Mouse (Mus musculus) neural tube, embryonic 14.5 days (tissue): Measurements from ENCODE around the gene Naa80. TPM values are rescaled to one million over a fixed set of nuclear protein-coding genes. Genes with fewer than 3 reads are reported as not detected.

Experiments used
- ATAC-seq: fragments of 200-750 bp; cut with Nextera tagmentation; 2 replicates; pipeline ENCODE4 v1.8.0; 2017; ENCODE audit warnings: low read depth, mild to moderate bottlenecking, moderate TSS enrichment, moderate library complexity
- H3K27ac ChIP-seq: fragments of 300-500 bp; sonication (generic); 2 replicates; pipeline ENCODE4 v1.5.1; 2014; ENCODE audit warnings: low read depth, mild to moderate bottlenecking, control low read depth, low read length, moderate library complexity, mixed read lengths
- H3K27me3 ChIP-seq: fragments of 300-500 bp; sonication (generic); 2 replicates; pipeline ENCODE4 v1.6.1; 2014; ENCODE audit warnings: low read length; ENCODE audit not compliant: control insufficient read depth, insufficient read depth
- H3K36me3 ChIP-seq: fragments of 300-500 bp; sonication (generic); 2 replicates; pipeline ENCODE4 v1.6.1; 2014; ENCODE audit warnings: low read length, mixed read lengths; ENCODE audit not compliant: control insufficient read depth, insufficient read depth
- H3K4me1 ChIP-seq: fragments of 300-500 bp; sonication (generic); 2 replicates; pipeline ENCODE4 v1.6.1; 2014; ENCODE audit warnings: low read length; ENCODE audit not compliant: control insufficient read depth, insufficient read depth
- H3K4me2 ChIP-seq: fragments of 300-500 bp; sonication (generic); 2 replicates; pipeline ENCODE4 v1.6.1; 2014; ENCODE audit warnings: mild to moderate bottlenecking, low read depth, low read length, control low read depth
- H3K4me3 ChIP-seq: fragments of 300-500 bp; sonication (generic); 2 replicates; pipeline ENCODE4 v1.5.1; 2014; ENCODE audit warnings: low read depth, low read length, control low read depth, mixed read lengths
- H3K9ac ChIP-seq: fragments of 300-500 bp; sonication (generic); replicated peaks from 2 replicates; pipeline ENCODE4 v1.6.1; 2014; ENCODE audit warnings: low read depth, mild to moderate bottlenecking, control low read depth, low read length, mixed read lengths
- H3K9me3 ChIP-seq: fragments of 300-500 bp; sonication (generic); 2 replicates; pipeline ENCODE4 v1.6.1; 2016; ENCODE audit warnings: low read length; ENCODE audit not compliant: control insufficient read depth
- WGBS: fragments of 180-500 bp; shearing (Covaris S2); extraction: QIAGEN DNeasy Blood & Tissue Kit; methylation state at CpG from one replicate; pipeline ENCODE4 v1.1.7; 2014; 5-methylcytosine and 5-hydroxymethylcytosine counted together
- polyA plus RNA-seq: library from polyadenylated mRNA; unstranded; fragments of >200 nt; fragmentation: Nextera tagmentation; extraction: Ambion mirVana; gene quantifications from 2 replicates; pipeline ENCODE4 v1.2.1, GENCODE M21; 2014

Gene Naa80
- polyA plus RNA-seq, 1 experiment from 2014 or later = 15.6 TPM

DNA sequence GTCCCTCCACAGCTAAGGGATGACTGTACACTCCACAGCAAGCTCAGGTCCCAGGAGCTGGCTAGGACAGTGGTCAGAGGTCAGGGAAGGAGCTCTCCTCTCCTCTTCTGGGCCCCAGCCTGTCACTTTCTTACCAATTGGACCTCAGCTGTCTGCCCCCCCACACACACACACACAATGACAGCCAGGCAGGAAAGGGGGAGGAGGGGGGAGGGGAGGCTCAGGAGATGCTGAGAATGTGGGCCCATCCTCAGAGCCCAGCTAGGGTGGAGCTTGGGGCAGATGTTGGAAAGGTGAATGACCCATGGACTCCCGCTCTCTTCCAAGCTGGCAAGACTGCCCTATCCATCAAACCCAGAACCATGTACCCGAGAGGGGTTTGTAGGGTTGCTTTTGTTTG, 28.3 kb downstream of the Naa80 start:
- no peak overlapping the region for H3K4me2 ChIP-seq
- no peaks in the 10 kb centered on the region for H3K9me3 ChIP-seq
- H3K9ac ChIP-seq = no peak overlapping the region
- H3K27me3 ChIP-seq = no peaks in the 10 kb centered on the region
- no peaks in the 10 kb centered on the region for H3K36me3 ChIP-seq
- H3K27ac ChIP-seq = no peak overlapping the region
- WGBS = 62% methylated on average over 2 of the region's 2 CpGs
- no peak overlapping the region for H3K4me3 ChIP-seq
- no peak for ATAC-seq
- peaks cover 21% of the 10 kb centered on the region for H3K4me1 ChIP-seq

DNA sequence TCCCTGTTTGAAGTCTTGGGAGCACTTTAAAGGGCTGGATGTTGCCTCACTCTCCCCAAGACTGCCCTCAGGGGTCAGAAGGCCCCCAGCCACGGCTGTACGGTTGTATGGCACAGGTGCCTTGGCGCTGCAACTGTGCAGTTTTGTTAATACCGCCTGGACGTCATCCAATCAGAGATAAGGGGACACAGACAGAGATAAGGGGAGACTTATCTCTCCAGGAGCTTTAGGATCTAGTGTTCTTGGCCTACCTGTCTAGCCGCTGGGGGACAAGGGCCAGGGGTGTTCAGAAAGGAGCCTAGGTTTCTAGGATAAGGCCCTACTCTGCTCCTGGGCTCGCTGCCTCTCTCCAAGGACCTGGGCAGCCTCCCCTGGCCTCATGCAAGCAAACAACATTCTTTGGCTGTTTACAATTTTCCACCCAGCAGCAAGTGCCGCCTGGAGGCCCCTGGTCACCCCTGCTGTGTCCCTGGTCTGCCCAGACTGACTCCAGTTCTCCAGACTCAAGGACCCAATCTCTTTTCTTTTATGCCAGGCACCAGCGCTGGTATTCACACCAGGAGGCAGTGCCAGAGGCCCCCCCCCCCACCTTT, 29.1 kb downstream of the Naa80 start:
- no peak overlapping the region for H3K4me2 ChIP-seq
- peaks cover 26% of the 10 kb centered on the region for H3K4me1 ChIP-seq
- WGBS = 54% methylated on average over 9 of the region's 9 CpGs
- no peaks in the 10 kb centered on the region for H3K9me3 ChIP-seq
- ATAC-seq = no peak
- H3K27me3 ChIP-seq = no peaks in the 10 kb centered on the region
- no peaks in the 10 kb centered on the region for H3K36me3 ChIP-seq
- no peak overlapping the region for H3K27ac ChIP-seq
- H3K4me3 ChIP-seq = no peak overlapping the region
- H3K9ac ChIP-seq = no peak overlapping the region

DNA sequence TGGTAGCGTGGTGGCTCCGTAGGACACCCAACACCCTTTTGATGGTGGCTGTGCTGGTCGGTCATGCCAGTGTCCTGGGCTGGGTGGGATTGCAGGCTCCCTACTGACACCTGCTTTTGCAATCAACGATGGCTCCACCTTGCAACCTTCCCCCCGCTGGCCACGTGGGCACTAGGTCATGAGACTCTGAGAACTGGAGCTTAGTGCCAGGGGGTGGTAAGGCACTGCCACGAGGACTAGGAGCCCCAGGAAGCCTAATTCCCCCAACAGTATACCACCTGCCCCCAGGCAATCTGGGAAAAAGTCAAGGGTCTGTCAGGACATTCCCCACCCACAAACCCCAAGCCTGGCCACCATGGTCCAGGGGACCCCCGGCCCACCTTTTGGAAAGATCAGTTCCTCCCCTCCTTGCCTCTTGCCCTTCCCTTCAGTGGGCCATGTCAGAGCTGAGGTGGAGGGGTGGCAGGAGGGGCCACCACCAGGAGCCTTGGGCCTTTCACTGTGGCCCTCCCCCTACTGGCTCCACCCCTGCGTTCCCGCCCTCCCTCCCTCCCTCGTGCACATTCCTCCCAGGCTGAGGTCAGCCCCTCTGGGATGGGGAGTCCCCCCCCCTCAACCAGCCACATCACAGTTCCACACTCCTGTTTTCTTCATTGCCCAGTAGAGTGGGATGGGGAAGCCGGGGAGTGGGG, 30.2 kb downstream of the Naa80 start, which contains the start of gene Sema3b:
Sema3b (minus strand) TSS at position 489 of the 692 bp plus-strand sequence.
- Histone ChIP-seq H3K4me3 (no peak within 1 kb of the TSS), H3K36me3 (no peaks in the 10 kb centered on the region; the same call in 1 of the 2 replicates), H3K27me3 (no peaks in the 10 kb centered on the region), H3K9me3 (no peaks in the 10 kb centered on the region), H3K4me2 (no peak within 1 kb of the TSS), H3K9ac (no peak within 1 kb of the TSS), H3K4me1 (peaks cover 32% of the 10 kb centered on the region), H3K27ac (no peak within 1 kb of the TSS)
- no peak for ATAC-seq
- WGBS = 43% methylated on average over 11 of the region's 12 CpGs

DNA sequence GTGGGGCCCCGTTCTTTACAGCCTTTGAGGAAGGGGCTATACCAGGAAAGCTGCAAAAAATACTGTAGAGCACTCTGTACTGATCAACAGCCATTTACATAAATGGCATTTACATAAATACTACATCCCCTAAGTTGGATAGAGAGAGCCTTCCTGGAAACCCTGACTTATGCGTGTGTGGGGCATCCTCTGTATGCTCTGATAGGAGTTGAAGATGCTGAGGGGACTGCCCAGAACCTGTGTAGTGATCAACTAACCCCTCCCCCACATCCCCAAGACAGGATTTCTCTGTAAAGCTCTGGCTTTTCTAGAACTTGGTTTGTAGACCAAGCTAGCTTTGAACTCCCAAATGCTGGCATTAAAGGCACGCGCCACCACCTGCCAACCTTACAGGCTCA, 30.7 kb downstream of the Naa80 start:
- no peak overlapping the region for H3K4me3 ChIP-seq
- WGBS = 77% methylated on average over 4 of the region's 4 CpGs

DNA sequence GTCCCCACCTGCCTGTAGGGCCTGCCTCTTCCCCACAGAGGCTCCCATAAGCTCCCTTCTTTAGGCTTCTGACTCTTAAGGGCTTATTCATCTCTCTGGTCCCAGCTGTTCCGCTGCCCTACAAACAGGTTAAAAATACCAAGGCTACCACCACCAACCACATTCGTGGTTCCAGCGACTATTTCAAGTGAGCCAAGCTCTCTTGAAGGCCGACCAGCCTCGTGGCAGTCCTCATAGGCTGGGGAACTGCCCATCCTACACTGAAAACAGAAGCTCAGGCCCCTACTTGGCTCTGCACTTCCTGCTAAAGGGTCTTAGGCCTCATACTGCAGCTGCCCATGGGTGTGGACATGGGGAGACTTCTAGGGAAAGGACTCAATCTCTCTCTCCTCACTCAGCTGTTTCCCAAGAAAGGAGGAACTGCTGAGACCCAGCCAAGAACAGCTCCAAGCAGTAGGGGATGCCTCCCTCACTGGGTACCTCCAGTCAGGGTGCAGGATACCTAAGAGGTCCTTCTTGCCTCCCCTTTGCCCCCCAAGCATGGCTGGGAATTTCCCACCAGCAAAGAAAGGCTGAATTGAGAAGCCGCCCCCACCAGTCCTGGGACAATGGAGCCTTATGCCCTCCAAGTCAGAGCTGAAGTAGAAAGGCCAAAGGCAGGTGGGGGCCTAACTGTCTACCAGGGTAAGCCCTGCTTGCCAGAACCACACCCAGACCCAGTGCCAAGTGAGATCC, 32.9 kb downstream of the Naa80 start:
- Histone ChIP-seq H3K4me1 (peaks cover 24% of the 10 kb centered on the region), H3K27me3 (no peaks in the 10 kb centered on the region), H3K9ac (peak overlapping the region; percentile 82), H3K27ac (peak overlapping the region; percentile 99), H3K36me3 (peaks cover 21% of the 10 kb centered on the region), H3K4me2 (peak overlapping the region; percentile 66), H3K9me3 (no peaks in the 10 kb centered on the region), H3K4me3 (peak overlapping the region; percentile 27)
- WGBS = 65% methylated on average over 6 of the region's 6 CpGs
- ATAC-seq = no peak

More for the DNA sequence above, 30.7 kb downstream of the Naa80 start:
- H3K27ac ChIP-seq = no peak overlapping the region
- H3K4me1 ChIP-seq = peaks cover 29% of the 10 kb centered on the region
- no peaks in the 10 kb centered on the region for H3K9me3 ChIP-seq
- no peaks in the 10 kb centered on the region for H3K27me3 ChIP-seq
- peaks cover 3% of the 10 kb centered on the region; the same call in 1 of the 2 replicates for H3K36me3 ChIP-seq
- no peak for ATAC-seq
- no peak overlapping the region for H3K9ac ChIP-seq
- no peak overlapping the region for H3K4me2 ChIP-seq

DNA sequence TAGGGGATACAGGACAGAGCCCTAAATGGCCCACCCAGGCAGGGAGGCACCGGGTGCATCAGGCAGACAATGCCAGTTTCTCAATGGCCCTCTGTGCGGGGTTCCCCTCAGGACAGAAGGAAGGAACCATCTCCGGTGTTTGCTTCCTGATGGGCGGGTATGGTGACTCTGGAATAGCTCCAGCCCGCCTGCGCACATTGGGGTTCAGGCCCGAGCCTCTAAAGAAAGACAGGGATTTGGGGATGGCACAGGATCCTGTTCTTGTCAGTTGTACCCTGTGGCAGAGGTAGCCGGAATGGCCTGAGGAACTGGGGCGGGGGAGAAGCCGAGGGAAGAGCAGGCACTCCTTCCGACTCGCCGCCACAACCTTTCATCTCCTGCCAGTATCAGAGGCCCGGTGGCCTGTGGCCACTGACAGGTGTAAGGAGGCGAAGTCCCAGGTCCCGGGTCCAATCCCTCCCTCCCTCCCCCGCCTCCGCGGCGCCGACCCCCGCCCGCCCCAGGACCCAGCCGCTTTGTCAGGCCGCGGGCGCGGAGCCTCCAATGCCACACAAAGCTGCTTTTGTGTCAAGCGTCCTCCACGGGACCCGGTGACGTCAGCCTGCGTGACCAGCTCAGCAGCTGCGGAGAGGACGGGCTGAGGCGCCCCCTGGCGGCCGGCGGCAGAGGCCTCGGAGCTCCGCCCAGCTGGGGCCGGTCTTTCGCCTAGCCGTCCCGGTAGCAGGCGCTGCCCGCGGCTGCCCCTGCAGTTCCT, 33.7 kb downstream of the Naa80 start:
- Histone ChIP-seq H3K27ac (peak overlapping the region; percentile 99), H3K4me2 (peak overlapping the region; percentile 66), H3K9me3 (no peaks in the 10 kb centered on the region), H3K36me3 (peaks cover 25% of the 10 kb centered on the region), H3K4me3 (peak overlapping the region; percentile 27), H3K27me3 (no peaks in the 10 kb centered on the region), H3K4me1 (peaks cover 24% of the 10 kb centered on the region), H3K9ac (peak overlapping the region; percentile 82)
- ATAC-seq = peak; percentile 94
- WGBS = 1% methylated on average over 44 of the region's 48 CpGs

DNA sequence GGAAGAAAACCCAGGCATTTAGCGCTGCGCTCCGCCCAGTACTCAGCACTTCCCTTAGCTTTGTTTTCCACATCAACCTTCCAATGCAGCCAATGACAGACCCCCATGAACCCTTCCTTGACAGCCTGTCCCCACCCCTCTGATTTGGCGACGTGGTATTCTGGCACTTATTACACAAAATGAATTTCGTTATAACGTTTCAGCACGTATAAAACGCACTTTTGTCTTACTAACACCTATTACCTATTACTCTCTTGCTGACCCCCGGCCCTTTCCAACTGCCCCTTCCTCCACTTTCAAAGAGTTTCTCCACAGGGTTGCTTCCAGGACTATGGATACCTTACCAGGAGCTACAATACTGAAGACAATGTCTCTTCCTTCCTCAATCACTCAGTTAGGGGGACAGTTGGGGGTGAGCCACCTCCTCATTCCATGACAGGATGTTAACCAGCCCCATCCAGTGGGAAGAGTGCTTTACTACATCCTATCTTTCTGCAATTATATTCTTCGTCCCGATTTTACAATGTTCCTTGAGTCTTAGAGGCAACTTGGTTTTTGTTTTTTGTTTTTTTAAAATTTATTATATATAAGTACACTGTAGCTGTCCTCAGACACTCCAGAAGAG, 34.4 kb downstream of the Naa80 start:
- Histone ChIP-seq H3K36me3 (peaks cover 32% of the 10 kb centered on the region), H3K27ac (peak overlapping the region; percentile 99), H3K4me2 (peak overlapping the region; percentile 66), H3K27me3 (no peaks in the 10 kb centered on the region), H3K4me3 (peak overlapping the region; percentile 27), H3K9me3 (no peaks in the 10 kb centered on the region), H3K4me1 (peaks cover 18% of the 10 kb centered on the region), H3K9ac (peak overlapping the region; percentile 82)
- 10% methylated on average over 12 of the region's 12 CpGs for WGBS
- ATAC-seq = peak; percentile 35; the same call in 1 of the 2 replicates

DNA sequence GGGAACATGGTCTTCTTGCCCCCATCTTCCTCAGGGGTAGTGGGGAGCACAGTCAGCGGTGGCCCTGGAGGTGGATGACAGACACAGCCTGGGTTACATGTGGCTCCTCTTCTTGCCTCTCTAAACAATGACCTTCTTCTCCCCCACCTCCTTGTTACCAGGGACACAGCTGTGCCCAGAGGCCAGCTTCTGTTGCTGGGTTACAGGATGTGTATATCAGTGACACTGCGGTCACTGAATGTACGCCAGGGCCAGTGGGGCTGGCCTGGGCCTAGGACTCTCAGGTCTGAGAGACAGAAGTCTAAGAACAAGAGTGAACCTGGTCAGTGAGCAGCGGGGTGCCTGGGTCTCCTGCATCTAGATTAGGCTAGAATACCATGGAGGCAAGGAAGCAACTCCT, 36.3 kb downstream of the Naa80 start:
- Histone ChIP-seq H3K9ac (no peak overlapping the region), H3K36me3 (peaks cover 40% of the 10 kb centered on the region), H3K9me3 (no peaks in the 10 kb centered on the region), H3K4me1 (peaks cover 20% of the 10 kb centered on the region), H3K4me3 (no peak overlapping the region), H3K4me2 (no peak overlapping the region), H3K27me3 (no peaks in the 10 kb centered on the region), H3K27ac (no peak overlapping the region)
- 53% methylated on average over 4 of the region's 4 CpGs for WGBS
- ATAC-seq = no peak
